Mouse (Mus musculus): ENCODE data around the gene Kat6b. TPM values are rescaled to one million over a fixed set of nuclear protein-coding genes. Genes with fewer than 3 reads are reported as not detected.

Gene Kat6b
- total RNA-seq, 2 experiments from 2014 or later, result 8.0 to 9.4 TPM

DNA sequence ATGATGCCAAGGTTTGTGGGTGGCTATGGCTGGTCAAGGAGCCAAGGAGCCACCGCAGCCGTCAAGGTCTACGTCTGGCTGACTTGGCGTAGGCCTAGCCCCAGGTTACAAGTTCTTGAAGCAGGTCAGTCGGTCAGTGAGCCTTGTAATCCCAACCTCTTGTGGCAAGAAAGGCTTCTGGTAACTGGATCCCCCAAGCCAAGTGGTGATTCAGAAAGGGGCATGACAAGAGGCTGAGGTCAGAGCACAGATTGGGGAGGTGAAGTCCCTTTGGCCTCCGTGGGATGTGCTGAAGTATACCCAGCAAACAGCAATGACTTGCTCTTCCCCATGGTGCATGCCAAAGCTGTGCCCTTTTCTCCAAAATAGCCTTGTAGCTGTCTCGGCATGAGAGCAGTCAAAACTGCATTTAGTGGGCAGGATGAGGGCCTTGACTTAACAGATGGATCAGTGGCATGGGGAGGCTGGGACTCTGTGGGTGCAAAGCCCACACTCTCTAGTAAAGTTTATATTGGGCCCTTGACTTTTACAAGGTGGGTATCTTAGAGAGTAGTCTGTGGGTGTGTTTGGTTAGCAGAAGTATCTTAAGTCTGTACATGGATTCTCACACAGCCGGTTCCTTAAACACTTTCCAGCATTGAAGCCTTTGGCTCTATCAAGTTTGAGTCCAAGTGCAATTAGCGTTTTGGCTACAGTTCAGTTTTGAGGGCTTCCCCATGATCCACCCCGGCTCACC, 204.3 kb downstream of the Kat6b start:
- ATAC-seq (replicated peaks; ENCODE audit: low FRiP score, poor library complexity, severe bottlenecking), result no peak

DNA sequence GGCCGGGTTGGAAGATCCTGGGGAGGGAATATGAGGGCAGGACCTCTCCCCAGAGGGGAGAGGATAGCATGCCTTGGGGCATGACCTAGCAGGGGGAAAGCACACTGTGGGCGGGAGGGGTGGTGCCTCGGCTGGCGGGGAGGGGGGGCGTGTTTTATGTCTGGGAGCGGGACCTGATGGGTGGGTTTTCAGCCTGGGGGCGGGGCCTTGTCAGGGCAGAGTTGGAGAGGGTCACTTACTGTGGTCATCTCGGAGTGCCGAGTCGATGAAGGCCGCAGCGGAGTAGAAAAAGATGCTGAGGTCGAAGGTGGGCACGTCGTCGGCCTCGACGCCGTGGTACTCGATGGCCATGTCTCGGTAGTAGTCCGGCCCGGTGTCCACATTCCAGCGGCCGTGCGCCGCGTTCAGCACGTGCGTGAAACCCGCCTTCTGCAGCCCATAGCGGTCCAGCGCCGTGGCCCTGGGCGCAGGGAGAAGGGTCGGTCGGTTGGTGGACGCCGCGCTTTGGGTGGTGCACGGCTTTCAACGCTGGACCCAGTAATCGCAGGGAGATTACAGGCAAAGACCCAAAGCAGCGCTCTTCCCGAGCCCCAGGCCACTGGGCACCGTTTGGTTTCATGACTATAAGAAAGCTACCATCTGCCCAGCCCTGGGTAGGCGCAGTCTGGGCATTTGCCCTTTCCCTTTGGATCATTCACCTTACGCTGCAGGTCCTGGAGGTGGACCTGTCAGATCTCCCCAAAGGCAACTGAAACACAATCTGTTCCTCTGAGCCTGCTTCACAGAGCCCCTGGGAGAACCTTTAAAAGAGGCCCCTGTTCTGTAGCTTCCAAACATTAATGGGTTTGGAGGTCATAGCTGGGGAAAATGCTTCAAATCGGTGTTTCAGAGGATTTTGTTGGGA, 205.4 kb downstream of the Kat6b start:
- ATAC-seq (replicated peaks; ENCODE audit: low FRiP score, poor library complexity, severe bottlenecking), result no peak

DNA sequence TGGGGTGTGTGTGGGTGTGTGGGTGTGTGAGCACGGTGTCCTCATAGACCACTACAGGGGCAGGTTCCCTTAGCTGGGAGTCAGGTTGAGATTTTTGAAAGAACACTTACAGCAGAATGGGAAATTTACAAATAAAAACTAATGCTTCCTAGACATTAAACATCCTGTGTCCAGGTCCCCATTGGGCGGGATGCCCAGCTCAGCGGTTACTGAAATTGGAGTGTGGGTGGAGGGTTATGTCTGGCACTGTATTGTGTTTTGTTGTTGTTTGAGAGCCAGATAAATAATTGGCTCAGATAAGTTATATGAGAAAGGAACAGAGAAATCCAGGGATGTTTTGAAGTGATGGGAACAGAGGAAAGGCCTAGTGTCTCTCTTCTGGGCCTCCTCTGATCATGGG, 209.8 kb downstream of the Kat6b start:
- no peak for ATAC-seq (replicated peaks; ENCODE audit: low FRiP score, poor library complexity, severe bottlenecking)

DNA sequence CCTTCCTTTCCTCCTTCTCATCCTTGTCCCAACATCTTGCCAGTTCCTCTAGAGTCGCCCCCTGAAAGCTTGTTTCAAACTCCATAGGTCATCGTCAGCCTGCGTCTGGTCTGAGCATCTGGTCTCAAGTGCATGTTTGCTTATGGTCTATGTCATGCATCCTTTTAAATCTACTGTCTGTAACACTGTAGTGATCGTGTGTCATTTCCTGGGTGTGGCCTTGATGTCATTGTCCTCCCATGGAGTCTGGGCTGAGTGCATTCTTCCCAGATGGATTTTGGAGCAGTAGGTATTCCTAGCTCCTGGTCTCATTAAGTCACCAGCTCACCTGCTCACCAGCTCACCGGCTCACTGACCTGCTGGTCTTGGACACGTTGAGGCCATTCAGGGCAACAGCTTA, 213.8 kb downstream of the Kat6b start:
- no peak for ATAC-seq (replicated peaks; ENCODE audit: low FRiP score, poor library complexity, severe bottlenecking)

DNA sequence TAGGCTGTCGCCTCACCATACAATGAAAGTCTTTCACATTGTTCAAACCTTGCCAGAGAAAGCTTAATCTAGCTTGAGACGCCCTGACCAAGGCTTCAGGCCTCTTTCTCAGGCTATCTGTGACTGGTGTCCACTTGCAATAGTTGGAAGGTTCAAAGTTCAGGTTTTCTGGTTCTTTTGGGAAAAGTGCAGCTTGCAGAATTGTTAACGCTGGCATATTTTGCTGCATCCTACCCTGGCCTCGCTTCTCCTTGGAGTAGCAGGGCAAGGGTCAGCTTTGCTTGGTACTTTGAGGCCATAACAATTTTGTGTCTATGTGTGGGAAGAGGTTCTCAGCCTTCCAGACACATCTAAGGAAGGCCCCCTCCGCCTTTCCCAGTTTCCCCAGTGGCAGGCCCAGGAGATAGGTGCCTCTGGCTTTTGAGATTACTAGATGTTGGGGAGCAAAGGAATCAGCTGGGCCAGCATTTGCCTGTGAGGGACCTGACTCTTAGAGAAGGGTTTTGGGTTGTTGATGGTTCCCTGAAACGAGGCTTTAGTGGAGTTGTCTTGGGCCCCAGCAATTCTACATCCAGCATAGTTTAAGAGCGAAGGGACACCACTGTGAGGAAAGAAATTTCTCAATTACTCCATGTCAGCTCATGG, 215.1 kb downstream of the Kat6b start:
- ATAC-seq (replicated peaks; ENCODE audit: low FRiP score, poor library complexity, severe bottlenecking), result no peak

DNA sequence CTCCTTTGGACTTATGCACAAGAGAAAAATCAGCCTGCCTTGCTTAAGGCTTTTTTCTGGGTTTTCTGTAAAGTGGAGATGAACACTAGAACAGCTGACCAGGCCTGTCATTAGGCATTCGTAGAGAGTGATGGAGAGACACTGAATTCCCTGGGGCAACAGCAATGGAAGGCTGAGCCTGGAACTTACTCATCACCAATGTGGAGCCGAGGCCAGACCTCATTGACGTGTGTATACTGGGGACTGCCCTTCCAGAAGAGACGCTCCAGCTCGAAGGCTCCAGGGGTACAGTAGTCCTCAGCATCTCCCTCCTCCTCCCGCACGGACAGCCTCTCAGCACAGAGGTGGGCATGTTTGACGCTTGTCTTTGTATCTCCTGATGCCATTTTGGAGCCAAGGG, 221.5 kb downstream of the Kat6b start:
- no peak for ATAC-seq (replicated peaks; ENCODE audit: low FRiP score, poor library complexity, severe bottlenecking)

DNA sequence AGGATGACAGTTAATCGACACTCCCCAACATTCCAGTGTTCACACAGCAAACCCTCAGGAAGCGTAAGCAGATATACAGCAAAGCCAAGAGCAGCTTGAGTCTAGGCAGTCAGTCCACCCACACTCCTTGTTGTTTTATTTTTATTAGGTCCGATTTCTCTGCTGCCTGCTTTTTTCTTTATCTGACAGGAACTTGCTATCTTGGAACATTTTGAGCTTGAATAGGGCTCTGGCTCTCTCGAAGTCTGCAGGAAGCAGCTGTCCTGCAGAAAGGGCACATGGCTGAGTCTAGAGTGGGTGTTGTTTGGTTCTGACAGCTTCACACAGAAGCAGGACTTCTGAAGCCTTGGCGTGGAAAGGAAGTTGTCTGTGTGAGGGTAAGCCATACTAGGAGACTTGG, 222.0 kb downstream of the Kat6b start:
- ATAC-seq (replicated peaks; ENCODE audit: low FRiP score, poor library complexity, severe bottlenecking), result no peak

DNA sequence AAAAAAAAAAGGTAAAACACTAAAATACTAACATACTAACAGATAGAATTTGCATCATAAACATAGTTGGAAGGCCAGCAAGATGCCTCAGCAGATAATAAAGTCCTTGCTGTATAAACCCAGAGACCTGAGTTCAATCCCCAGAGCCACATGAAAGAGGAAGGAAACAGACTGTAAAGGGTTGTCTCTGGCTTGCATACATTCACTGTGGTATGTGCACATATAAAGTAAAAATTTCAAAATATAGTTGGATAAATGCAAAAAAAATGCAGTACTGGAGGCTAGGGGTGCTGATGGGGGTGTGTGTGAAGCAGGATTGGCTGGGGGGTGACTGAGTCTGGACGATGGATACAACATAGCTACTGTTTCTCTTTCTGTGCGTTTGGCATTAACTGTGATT, 224.2 kb downstream of the Kat6b start:
- no peak for ATAC-seq (replicated peaks; ENCODE audit: low FRiP score, poor library complexity, severe bottlenecking)

DNA sequence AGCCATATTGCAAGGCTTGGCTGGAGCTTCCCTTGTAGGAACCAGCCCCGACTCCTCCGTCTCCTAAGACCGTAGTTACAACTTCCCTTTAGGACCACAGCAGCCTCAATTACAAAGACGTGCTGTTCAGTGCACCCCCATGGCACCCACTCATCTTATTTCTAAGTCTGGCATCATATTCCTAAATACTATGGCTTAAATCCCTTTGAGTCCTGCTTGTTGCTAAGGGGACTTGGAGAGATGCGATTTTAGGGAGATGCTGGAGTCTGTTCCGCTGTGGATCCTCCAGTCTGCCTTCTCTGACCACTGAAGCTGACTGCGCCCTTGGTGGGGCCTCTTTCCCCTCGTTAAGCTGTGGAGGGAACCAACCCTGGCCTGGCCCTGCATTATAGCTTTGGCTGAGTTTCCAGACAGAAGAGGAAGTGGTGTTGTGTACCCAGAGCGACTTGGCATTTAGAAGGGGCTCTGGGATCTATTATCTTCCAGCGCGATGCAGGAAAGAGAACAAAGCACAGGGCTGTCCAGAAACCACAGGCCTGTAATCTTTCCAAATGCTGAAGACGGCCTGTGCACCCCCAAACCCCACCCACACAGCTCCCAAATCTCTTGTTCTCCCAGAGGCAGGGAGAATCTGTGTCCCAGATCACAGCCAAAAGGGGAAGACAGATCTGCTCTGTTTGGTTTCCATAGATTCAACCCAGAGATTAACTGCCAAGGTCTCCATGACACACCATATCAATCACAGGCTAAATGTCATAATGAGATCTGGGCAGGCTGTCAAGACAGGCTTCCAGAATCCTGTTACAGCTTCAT, 225.7 kb downstream of the Kat6b start:
- no peak for ATAC-seq (replicated peaks; ENCODE audit: low FRiP score, poor library complexity, severe bottlenecking)

DNA sequence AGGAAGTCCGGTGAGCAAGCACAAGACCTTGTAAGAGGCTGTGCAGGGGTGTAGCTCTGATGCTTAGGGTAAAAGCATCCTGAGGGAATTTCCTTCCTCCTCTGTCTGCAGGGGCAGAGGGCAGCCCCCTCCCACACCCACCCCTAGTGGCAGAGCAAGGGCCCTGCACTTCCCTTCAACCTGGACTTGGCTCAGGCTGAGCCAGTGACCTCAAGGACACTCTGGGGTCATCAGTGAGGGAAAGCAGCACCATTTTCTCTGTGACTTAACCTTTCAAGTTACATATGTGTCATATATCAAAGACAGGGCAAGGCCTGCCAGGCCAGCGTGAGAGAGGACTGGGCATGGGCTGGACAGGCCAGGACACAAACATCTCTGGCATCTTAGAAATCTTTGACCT, 228.3 kb downstream of the Kat6b start:
- ATAC-seq (replicated peaks; ENCODE audit: low FRiP score, poor library complexity, severe bottlenecking), result no peak

DNA sequence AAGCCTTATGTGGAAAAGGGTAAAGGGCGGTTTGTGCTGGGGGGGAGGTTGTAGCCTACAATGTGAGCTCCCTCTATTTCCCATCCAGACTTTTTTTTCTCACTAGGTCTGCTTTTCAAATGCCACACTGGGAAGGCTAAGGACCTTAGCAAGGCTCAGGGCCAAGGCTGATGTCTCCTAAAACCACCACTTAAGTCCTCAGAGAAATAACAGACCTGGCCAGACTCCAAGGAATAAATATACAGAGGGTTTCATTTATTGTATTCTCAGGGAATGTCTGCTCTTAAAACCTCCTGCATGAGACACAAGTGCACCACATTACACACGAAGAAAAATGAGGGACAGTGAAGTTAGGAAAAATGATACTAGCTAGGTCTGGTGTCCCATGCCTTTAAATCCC, 230.0 kb downstream of the Kat6b start:
- no peak for ATAC-seq (replicated peaks; ENCODE audit: low FRiP score, poor library complexity, severe bottlenecking)

DNA sequence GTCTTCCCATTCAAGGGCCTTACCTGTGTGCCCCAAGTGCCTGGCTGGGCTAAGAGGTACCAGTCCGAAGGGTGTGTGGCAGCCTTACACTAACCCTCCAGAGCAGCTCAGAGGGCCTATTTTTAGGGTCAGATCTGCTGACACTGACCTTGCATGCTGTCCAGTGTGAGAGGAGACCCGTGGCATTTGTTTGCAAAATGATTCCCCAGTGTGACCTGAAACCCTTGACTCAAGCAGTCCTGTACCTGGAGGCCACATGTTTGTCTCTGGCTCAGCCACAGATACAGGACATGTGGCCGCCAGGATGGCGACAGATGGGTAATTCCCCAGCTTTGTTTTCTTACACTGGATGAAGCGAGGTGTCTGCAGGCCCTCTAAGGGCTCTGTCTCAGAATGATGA, 233.3 kb downstream of the Kat6b start, which contains the start of gene Dupd1:
TSS of gene Dupd1 (minus strand) at position 91 of the 400 bp plus-strand sequence.
- ATAC-seq (replicated peaks; ENCODE audit: low FRiP score, poor library complexity, severe bottlenecking), result no peak

DNA sequence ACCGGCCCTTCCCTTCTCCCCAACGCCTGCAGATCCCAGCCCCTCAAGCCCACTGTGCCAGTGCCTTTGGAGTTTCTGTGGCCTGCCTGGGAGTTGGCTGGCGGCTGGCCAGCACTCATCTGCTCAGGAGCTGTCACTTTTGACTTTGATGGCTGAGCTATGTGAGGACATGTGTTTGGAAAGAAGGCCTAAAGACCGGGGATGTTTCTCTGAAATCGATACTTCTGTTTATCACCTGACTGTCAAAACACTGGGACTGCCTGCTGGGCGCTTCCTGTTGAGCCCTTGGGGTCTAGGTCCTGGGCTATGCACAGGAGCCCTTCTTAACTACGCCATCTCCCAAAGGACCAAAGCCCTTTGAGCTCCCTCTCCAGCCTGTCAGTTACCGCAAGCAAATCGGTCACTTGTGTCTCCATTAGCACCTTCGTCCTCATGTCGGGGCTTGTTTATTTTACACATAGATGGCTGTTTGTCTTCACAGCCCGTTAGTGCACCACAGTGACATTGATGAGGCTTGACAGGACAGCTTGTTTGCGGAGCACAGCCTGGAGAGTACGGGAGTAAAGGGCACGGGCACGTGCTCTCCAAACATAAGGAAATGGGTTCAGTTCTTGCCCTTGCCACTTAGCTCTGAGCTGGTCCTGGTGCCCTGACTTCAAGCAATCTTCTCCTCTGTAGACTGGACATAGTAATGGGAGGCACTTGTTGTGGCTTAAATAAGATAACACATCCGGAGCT, 238.6 kb downstream of the Kat6b start:
- no peak for ATAC-seq (replicated peaks; ENCODE audit: low FRiP score, poor library complexity, severe bottlenecking)

DNA sequence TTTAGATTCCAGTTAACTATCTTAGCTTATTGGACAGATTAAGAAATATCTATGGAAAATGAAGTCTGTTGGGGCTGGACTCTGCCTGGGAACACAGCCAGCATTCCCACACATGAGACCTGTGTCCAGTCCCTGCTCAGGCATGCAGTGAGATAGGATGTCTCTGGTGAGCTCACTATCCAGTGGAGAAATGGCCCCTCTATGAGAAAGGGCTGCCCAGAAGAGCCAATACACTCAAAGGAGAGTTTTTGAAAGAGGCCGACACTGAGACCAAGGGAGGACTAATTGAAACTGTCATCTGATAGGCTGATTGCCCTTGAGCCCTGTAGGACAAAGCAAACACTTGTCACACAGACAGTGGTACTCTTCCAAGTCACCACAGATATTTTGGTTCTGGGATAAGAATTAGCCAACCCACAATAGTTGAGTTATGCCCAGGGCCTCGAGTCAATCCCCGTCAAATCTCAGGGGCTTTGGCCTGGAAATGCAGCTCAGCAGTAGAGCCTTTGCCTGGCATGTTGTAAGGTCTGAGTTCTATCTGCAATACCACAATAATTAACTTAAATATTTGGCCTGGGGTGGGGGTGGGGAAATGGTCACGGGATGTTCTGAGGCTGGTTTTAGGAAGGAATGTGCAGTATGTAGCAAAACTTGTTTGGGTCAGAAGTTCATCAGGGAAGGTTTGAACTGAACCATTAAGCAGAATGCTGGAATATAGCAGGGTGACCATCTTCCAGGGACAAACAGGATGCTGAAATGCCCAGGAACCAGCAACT, 239.4 kb downstream of the Kat6b start:
- ATAC-seq (replicated peaks; ENCODE audit: low FRiP score, poor library complexity, severe bottlenecking), result no peak
